Mouse (Mus musculus): ENCODE measurements around the gene Ap1m1. TPM values are rescaled to one million over a fixed set of nuclear protein-coding genes. Genes with fewer than 3 reads are reported as not detected.

The Ap1m1 gene
- polyA plus RNA-seq, 1 experiment, result 97.4 TPM

DNA sequence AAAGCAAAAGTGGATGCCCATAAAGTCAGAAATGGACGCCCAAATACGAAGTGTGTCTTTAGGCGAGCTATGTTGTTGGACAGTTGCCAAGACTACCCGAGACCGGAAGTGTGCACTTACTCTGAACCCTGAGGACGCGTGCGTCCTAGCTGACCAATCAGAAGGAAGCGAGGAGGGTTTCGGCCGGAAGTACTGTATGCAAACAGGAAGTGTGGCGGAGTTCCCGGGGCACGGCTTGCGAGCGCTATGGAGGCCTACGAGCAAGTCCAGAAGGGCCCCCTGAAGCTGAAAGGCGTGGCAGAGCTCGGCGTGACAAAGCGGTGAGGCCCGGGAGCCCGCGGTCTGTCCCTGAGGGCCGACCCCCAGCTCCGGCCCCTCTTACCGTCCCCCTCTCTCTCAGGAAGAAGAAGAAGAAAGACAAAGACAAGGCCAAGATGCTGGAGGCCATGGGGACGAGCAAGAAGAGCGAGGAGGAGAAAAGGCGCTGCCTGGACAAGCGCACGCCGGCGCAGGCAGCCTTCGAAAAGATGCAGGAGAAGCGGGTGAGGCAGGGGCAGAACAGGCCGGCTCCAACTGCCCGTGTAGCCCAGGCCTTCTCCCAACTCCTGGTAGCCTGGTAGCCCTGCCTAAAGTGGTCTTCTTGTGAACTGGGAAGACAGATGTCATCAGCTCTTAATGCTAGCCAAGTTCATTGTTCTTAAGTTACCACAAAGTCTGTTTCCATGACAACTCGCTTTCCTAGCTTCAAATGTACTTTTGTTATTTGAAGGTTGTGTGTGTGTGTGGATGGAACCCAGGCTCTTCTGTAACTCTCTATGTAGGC is 20.1 kb upstream of the Ap1m1 start, which contains the start of gene Fam32a:
Fam32a (plus strand) TSS at position 190 of the 823 bp plus-strand sequence.
- peaks cover 15% of the 10 kb centered on the region for H3K4me1 ChIP-seq (ENCODE audit: control insufficient read depth, insufficient read depth, insufficient read length)
- H3K4me3 ChIP-seq (ENCODE audit: extremely low read depth, insufficient read depth, insufficient read length), result peak within 1 kb of the TSS; percentile 76
- no peak for TF ChIP-seq CTCF (IDR thresholded peaks at IDR 0.05; ENCODE audit: extremely low read depth, insufficient read depth, insufficient read length, insufficient replicate concordance)
- no peak for TF ChIP-seq POLR2A (IDR thresholded peaks at IDR 0.05; ENCODE audit: low read depth, low read length)
- peak within 1 kb of the TSS; percentile 79 for H3K27ac ChIP-seq (ENCODE audit: insufficient read depth, low read length)
- peaks cover 11% of the 10 kb centered on the region for H3K36me3 ChIP-seq (ENCODE audit: control insufficient read depth, insufficient read depth, low read length)
- WGBS, result 15% methylated on average over 39 of the region's 39 CpGs
- no peaks in the 10 kb centered on the region for H3K27me3 ChIP-seq (ENCODE audit: control insufficient read depth, insufficient read depth, low read length)
- peak; percentile 87 to 98 for DNase-seq (ENCODE audit: low read depth in 1 of 2, low spot score in 2 of 2)

DNA sequence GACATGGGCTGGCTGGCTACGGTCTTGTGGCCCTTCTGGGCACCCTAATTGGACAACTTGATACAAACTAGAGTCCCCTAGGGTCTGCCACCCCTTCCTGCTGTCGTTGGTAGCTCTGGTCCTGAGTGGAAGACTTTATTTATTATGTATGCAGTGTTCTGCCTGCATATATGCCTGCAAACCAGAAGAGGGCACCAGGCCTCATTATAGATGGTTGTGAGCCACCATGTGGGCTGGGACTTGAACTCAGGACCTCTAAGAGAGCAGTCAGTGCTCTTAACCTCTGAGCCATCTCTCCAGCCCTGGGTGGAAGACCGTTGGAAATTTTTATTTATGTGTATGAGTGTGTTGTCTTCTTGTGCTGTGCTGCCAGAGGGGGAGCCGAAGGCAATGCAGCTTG is 19.1 kb upstream of the Ap1m1 start:
- no peak for TF ChIP-seq CTCF (IDR thresholded peaks at IDR 0.05; ENCODE audit: extremely low read depth, insufficient read depth, insufficient read length, insufficient replicate concordance)
- no peak for TF ChIP-seq POLR2A (IDR thresholded peaks at IDR 0.05; ENCODE audit: low read depth, low read length)

DNA sequence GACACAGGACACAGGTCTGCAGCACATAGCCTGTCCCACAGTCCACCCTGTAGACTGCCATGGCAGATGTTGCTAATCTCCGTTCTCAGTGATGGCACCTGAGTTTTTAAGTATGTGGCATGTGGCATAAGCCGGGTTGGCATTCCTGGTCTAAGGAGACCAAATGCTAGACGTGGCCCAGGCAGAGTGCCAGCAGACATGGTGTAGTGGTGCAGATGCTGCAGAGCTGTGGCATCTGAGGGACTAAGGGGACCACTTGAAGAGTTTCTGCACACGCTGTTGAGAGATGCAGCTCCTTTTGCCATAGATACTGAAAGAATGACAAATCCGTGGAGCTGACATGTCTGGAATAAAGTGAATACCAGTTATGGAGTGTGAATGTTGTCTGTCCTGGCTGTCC is 17.2 kb upstream of the Ap1m1 start:
- peaks cover 11% of the 10 kb centered on the region for H3K36me3 ChIP-seq (ENCODE audit: control insufficient read depth, insufficient read depth, low read length)
- DNase-seq (ENCODE audit: low read depth in 1 of 2, low spot score in 2 of 2), result no peak
- TF ChIP-seq POLR2A (IDR thresholded peaks at IDR 0.05; ENCODE audit: low read depth, low read length), result no peak
- TF ChIP-seq CTCF (IDR thresholded peaks at IDR 0.05; ENCODE audit: extremely low read depth, insufficient read depth, insufficient read length, insufficient replicate concordance), result no peak
- H3K27ac ChIP-seq (ENCODE audit: insufficient read depth, low read length), result no peak overlapping the region
- WGBS, result 88% methylated on average over 5 of the region's 5 CpGs
- H3K4me1 ChIP-seq (ENCODE audit: control insufficient read depth, insufficient read depth, insufficient read length), result no peaks in the 10 kb centered on the region; the same call in 1 of the 2 replicates
- H3K27me3 ChIP-seq (ENCODE audit: control insufficient read depth, insufficient read depth, low read length), result no peaks in the 10 kb centered on the region
- no peak overlapping the region for H3K4me3 ChIP-seq (ENCODE audit: extremely low read depth, insufficient read depth, insufficient read length)

More for the DNA sequence above, 19.1 kb upstream of the Ap1m1 start:
- H3K27ac ChIP-seq (ENCODE audit: insufficient read depth, low read length), result no peak overlapping the region
- no peak for DNase-seq (ENCODE audit: low read depth in 1 of 2, low spot score in 2 of 2)
- peaks cover 8% of the 10 kb centered on the region for H3K4me1 ChIP-seq (ENCODE audit: control insufficient read depth, insufficient read depth, insufficient read length)
- peaks cover 11% of the 10 kb centered on the region for H3K36me3 ChIP-seq (ENCODE audit: control insufficient read depth, insufficient read depth, low read length)
- H3K4me3 ChIP-seq (ENCODE audit: extremely low read depth, insufficient read depth, insufficient read length), result no peak overlapping the region
- no peaks in the 10 kb centered on the region for H3K27me3 ChIP-seq (ENCODE audit: control insufficient read depth, insufficient read depth, low read length)
- 69% methylated on average over 4 of the region's 4 CpGs for WGBS

DNA sequence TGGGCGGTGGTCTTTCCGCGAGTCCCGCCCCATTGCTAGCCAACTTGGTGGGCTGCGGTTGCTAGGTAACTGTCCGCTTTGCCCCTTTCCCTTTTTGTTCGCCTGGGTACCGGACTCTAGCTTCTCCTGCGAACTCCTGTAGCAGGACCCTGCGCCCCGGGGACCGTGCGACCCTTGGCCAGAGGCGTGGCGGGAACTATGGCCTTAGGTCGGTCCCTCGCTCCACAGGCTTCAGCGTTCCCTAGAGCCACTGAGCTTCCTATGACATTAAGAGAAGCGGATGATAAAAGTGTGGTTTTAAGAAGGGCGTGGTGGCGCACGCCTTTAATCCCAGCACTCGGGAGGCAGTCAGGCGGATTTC is 565 bp downstream of the Ap1m1 start:
- no peak for DNase-seq (ENCODE audit: low read depth in 1 of 2, low spot score in 2 of 2)

DNA sequence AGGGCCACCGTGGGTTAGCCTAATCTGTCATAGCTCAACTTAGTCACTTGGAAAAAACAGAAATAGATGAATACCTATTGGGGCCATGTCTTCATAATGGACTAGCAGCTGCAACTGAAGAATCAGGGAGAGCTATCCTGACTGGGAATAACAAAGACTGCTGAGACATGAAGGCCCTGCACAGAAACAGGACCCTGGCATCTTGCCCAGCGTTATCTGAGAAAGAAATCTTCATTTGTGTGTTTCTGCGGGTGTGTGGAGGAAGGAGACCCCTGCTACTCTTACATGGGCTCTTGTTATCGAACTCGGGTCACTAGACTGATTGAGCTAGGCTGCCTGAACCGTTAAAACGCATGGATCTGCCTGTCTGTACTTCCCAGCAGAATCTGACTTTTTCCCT is 1.1 kb downstream of the Ap1m1 start:
- peaks cover 9% of the 10 kb centered on the region; the same call in 1 of the 2 replicates for H3K4me1 ChIP-seq (ENCODE audit: control insufficient read depth, insufficient read depth, insufficient read length)
- H3K36me3 ChIP-seq (ENCODE audit: control insufficient read depth, insufficient read depth, low read length), result peaks cover 4% of the 10 kb centered on the region
- WGBS, result 57% methylated on average over 7 of the region's 7 CpGs
- H3K27ac ChIP-seq (ENCODE audit: insufficient read depth, low read length), result no peak overlapping the region; the same call in 1 of the 2 replicates
- no peaks in the 10 kb centered on the region for H3K27me3 ChIP-seq (ENCODE audit: control insufficient read depth, insufficient read depth, low read length)
- DNase-seq (ENCODE audit: low read depth in 1 of 2, low spot score in 2 of 2), result no peak
- H3K4me3 ChIP-seq (ENCODE audit: extremely low read depth, insufficient read depth, insufficient read length), result peak overlapping the region; percentile 94; the same call in 1 of the 2 replicates
- TF ChIP-seq POLR2A (IDR thresholded peaks at IDR 0.05; ENCODE audit: low read depth, low read length), result no peak
- no peak for TF ChIP-seq CTCF (IDR thresholded peaks at IDR 0.05; ENCODE audit: extremely low read depth, insufficient read depth, insufficient read length, insufficient replicate concordance)

More for the DNA sequence above, 565 bp downstream of the Ap1m1 start:
- TF ChIP-seq POLR2A (IDR thresholded peaks at IDR 0.05; ENCODE audit: low read depth, low read length), result no peak
- no peak for TF ChIP-seq CTCF (IDR thresholded peaks at IDR 0.05; ENCODE audit: extremely low read depth, insufficient read depth, insufficient read length, insufficient replicate concordance)
- Histone ChIP-seq H3K36me3 (ENCODE audit: control insufficient read depth, insufficient read depth, low read length) (peaks cover 4% of the 10 kb centered on the region; the same call in 1 of the 2 replicates), H3K27me3 (ENCODE audit: control insufficient read depth, insufficient read depth, low read length) (no peaks in the 10 kb centered on the region), H3K27ac (ENCODE audit: insufficient read depth, low read length) (peak overlapping the region; percentile 100), H3K4me1 (ENCODE audit: control insufficient read depth, insufficient read depth, insufficient read length) (peaks cover 9% of the 10 kb centered on the region; the same call in 1 of the 2 replicates), H3K4me3 (ENCODE audit: extremely low read depth, insufficient read depth, insufficient read length) (peak overlapping the region; percentile 94)
- 1% methylated on average over 24 of the region's 24 CpGs for WGBS

DNA sequence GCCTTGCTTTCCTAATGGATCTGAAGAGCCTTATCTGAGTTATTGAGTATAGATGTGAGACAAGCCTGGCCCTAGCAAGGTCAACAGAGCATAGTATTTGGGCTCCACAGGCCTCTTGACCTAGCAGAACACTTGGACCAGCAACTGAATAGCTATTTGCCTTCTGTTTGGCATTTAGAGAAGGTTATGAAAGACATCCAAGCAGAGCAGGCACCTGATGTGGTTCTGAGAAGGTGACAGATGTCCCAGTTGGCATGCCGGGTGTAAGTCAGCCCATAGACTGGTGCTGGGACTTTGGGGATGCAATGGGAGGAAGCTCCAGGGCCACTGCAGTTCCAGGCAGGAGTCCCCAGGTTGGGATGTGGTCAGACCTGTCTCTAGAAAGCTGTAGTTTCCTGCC is 2.4 kb downstream of the Ap1m1 start:
- Histone ChIP-seq H3K4me3 (ENCODE audit: extremely low read depth, insufficient read depth, insufficient read length) (no peak overlapping the region), H3K27me3 (ENCODE audit: control insufficient read depth, insufficient read depth, low read length) (no peaks in the 10 kb centered on the region), H3K4me1 (ENCODE audit: control insufficient read depth, insufficient read depth, insufficient read length) (peaks cover 9% of the 10 kb centered on the region; the same call in 1 of the 2 replicates), H3K27ac (ENCODE audit: insufficient read depth, low read length) (no peak overlapping the region), H3K36me3 (ENCODE audit: control insufficient read depth, insufficient read depth, low read length) (peaks cover 6% of the 10 kb centered on the region)
- TF ChIP-seq POLR2A (IDR thresholded peaks at IDR 0.05; ENCODE audit: low read depth, low read length), result no peak
- no peak for TF ChIP-seq CTCF (IDR thresholded peaks at IDR 0.05; ENCODE audit: extremely low read depth, insufficient read depth, insufficient read length, insufficient replicate concordance)
- WGBS, result 93% methylated on average over 1 of the region's 1 CpGs
- no peak for DNase-seq (ENCODE audit: low read depth in 1 of 2, low spot score in 2 of 2)

DNA sequence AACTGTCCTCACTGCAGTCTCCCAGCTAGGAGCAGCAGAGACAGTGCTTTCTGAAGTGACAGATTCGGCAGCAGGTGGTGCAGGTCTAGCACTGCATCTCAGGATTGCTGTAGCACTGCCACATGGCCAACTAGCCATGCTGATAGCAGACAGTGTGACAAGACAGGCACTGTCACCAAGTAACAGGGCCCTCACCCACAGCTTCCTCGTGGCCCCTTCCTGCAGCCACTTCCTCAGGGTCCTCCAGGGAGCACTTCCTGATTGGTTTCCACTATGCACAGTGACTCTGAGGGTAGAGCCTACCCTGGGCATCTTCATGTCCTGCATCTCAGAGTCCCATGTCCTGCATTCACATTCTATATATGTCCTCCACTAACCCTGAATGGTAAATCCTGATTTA is 4.8 kb downstream of the Ap1m1 start:
- H3K4me1 ChIP-seq (ENCODE audit: control insufficient read depth, insufficient read depth, insufficient read length), result peaks cover 9% of the 10 kb centered on the region; the same call in 1 of the 2 replicates
- 8% methylated on average over 2 of the region's 2 CpGs for WGBS
- TF ChIP-seq POLR2A (IDR thresholded peaks at IDR 0.05; ENCODE audit: low read depth, low read length) (no peak), CTCF (IDR thresholded peaks at IDR 0.05; ENCODE audit: extremely low read depth, insufficient read depth, insufficient read length, insufficient replicate concordance) (no peak)

More for the DNA sequence above, 4.8 kb downstream of the Ap1m1 start:
- Histone ChIP-seq H3K4me3 (ENCODE audit: extremely low read depth, insufficient read depth, insufficient read length) (no peak overlapping the region), H3K36me3 (ENCODE audit: control insufficient read depth, insufficient read depth, low read length) (peaks cover 10% of the 10 kb centered on the region), H3K27ac (ENCODE audit: insufficient read depth, low read length) (no peak overlapping the region), H3K27me3 (ENCODE audit: control insufficient read depth, insufficient read depth, low read length) (no peaks in the 10 kb centered on the region)
- peak in 1 of 2 experiments; percentile 37 for DNase-seq (ENCODE audit: low read depth in 1 of 2, low spot score in 2 of 2)

Measured in spleen, adult 2 months (tissue).